ENCODE assay signal across 16 mouse cellular contexts in genomic region chr10:119219415-119219814, GRCm38 (mm10). TPM values are rescaled to one million over a fixed set of nuclear protein-coding genes. Genes with fewer than 3 reads are reported as not detected.
DNase-seq lines count a peak whose midpoint lies in the region; TF ChIP-seq lines count a peak whose summit lies in the region.
"Had no signal": no experiment of that assay in that cellular context is flagged by ENCODE, and none has a peak within 500 bp of the region (broad histone marks: within the 10 kb centered on the region; RNA-seq: fewer than 3 reads in every experiment).

No protein-coding gene starts in this region.

- peak; percentile 47 for DNase-seq in gastrocnemius, adult 2 months
- DNase-seq in gastrocnemius, postnatal 36 days, result no peak
- peak; percentile 25 to 27 for DNase-seq in kidney, postnatal 4 days
- no peak for DNase-seq in kidney, adult 18-20 months
- peak; percentile 14 for DNase-seq in gastrocnemius, postnatal 10 days
- peak; percentile 47 for DNase-seq in skeletal muscle tissue, adult 2 months (ENCODE audit: low read depth, low spot score)
- no peak for DNase-seq in yolk sac, embryonic 10.5 days (ENCODE audit: low spot score)
- DNase-seq: B cell, adult 2 months; cerebellum, adult 9-10 months; heart, postnatal 14 days; left cerebral cortex, postnatal 4 days; thymus, postnatal 36 days had no signal

- intact Hi-C loops in gastrocnemius, adult 2 months (cut with DNase I), result no loop called here
- intact Hi-C loops in gastrocnemius, postnatal 36 days (cut with DNase I), result no loop called here

- peak overlapping the region; percentile 52 for H3K4me3 ChIP-seq in gastrocnemius, adult 2 months
- H3K4me3 ChIP-seq: erythroblast, embryonic 14.5 days; hindbrain, embryonic 13.5 days; liver, embryonic 12.5 days had no signal

- no peak for TF ChIP-seq CTCF in gastrocnemius, adult 2 months (IDR thresholded peaks at IDR 0.05)

- H3K27ac ChIP-seq in gastrocnemius, adult 2 months, result peak overlapping the region; percentile 87
- H3K27ac ChIP-seq: hindbrain, embryonic 13.5 days; liver, embryonic 12.5 days; macrophage had no signal

RNA-seq across cellular contexts. Expression of gene Cand1, which starts 20.4 kb away (rescaled TPM):
- total RNA-seq in gastrocnemius, adult 2 months (2021), result 10 to 100 TPM; 11.2 to 17.5 TPM
- total RNA-seq in gastrocnemius, postnatal 36 days (2021), result 10 to 100 TPM; 13.8 to 17.9 TPM
- 10 to 100 TPM; 37.9 to 56.3 TPM for total RNA-seq in gastrocnemius, postnatal 10 days (2021)

Comparison
In these comparisons a context has a peak if more than half of its experiments do, and no peak if none do; other contexts are left out.
1. DNase-seq: peak in gastrocnemius, adult 2 months (single experiment), kidney, postnatal 4 days (2 of 2), gastrocnemius, postnatal 10 days (single experiment) and skeletal muscle tissue, adult 2 months (single experiment); none in gastrocnemius, postnatal 36 days (0 of 2), kidney, adult 18-20 months (single experiment) and yolk sac, embryonic 10.5 days (single experiment).